Mouse (Mus musculus): Measurements from ENCODE around the gene Olfr934. TPM values are rescaled to one million over a fixed set of nuclear protein-coding genes. Genes with fewer than 3 reads are reported as not detected.

Gene Olfr934
- polyA plus RNA-seq (2012; rRNA removed) = not detected in 2 replicates

GRCm38 (mm10) chr9:38988215-38988614, at the start of gene Olfr934:
Gene Olfr934 (minus strand): TSS chr9:38988315.
- DNase-seq (ENCODE audit: low spot score) = no peak

- no peak for DNase-seq (ENCODE audit: low spot score)
Measured at GRCm38 (mm10) chr9:39023277-39023676, 35.2 kb upstream of the Olfr934 start, which contains the start of gene Olfr146. Gene Olfr146 (minus strand): TSS chr9:39023377.

GRCm38 (mm10) chr9:38999583-38999982, 11.5 kb upstream of the Olfr934 start, which contains the start of gene Olfr935:
Gene Olfr935 (minus strand): TSS chr9:38999683.
- DNase-seq (ENCODE audit: low spot score) = no peak

GRCm38 (mm10) chr9:38972013-38972412, 16.1 kb downstream of the Olfr934 start, which contains the start of gene Olfr933:
Gene Olfr933 (plus strand): TSS chr9:38972313.
- no peak for DNase-seq (ENCODE audit: low spot score)

GRCm38 (mm10) chr9:38954124-38954416, 34.0 kb downstream of the Olfr934 start:
- DNase-seq (ENCODE audit: low spot score) = no peak

- DNase-seq (ENCODE audit: low spot score) = no peak
Measured at GRCm38 (mm10) chr9:38953401-38954123, 34.6 kb downstream of the Olfr934 start.

Other genes with a start within 250 kb of the Olfr934 start
- gene Olfr920, start 236.0 kb downstream of the Olfr934 start, polyA plus RNA-seq (2012; rRNA removed) = 0.87 and 0.90 TPM in 2 replicates
- 0.08 and 0.12 TPM in 2 replicates for gene Olfr921, start 215.2 kb downstream of the Olfr934 start, polyA plus RNA-seq (2012; rRNA removed)
- gene Olfr922, start 173.7 kb downstream of the Olfr934 start, polyA plus RNA-seq (2012; rRNA removed) = 0.06 TPM in 1 of 2 replicates, not detected in the other
- gene Olfr923, start 161.8 kb downstream of the Olfr934 start, polyA plus RNA-seq (2012; rRNA removed) = not detected in 2 replicates
- not detected in 2 replicates for gene Olfr924, start 143.9 kb downstream of the Olfr934 start, polyA plus RNA-seq (2012; rRNA removed)
- gene Olfr26, start 133.3 kb downstream of the Olfr934 start, polyA plus RNA-seq (2012; rRNA removed) = not detected in 2 replicates
- not detected in 2 replicates for gene Olfr926, start 111.2 kb downstream of the Olfr934 start, polyA plus RNA-seq (2012; rRNA removed)
- gene Olfr930, start 58.5 kb downstream of the Olfr934 start, polyA plus RNA-seq (2012; rRNA removed) = not detected in 2 replicates
- gene Olfr933, start 16.0 kb downstream of the Olfr934 start, polyA plus RNA-seq (2012; rRNA removed) = not detected in 2 replicates
- not detected in 2 replicates for gene Olfr935, start 11.4 kb upstream of the Olfr934 start, polyA plus RNA-seq (2012; rRNA removed)
- not detected in 2 replicates for gene Olfr146, start 35.1 kb upstream of the Olfr934 start, polyA plus RNA-seq (2012; rRNA removed)
- not detected in 2 replicates for gene Olfr937, start 76.6 kb upstream of the Olfr934 start, polyA plus RNA-seq (2012; rRNA removed)
- not detected in 2 replicates for gene Olfr938, start 90.6 kb upstream of the Olfr934 start, polyA plus RNA-seq (2012; rRNA removed)
- gene Olfr27, start 139.8 kb upstream of the Olfr934 start, polyA plus RNA-seq (2012; rRNA removed) = not detected in 2 replicates
- not detected in 2 replicates for gene Olfr943, start 178.0 kb upstream of the Olfr934 start, polyA plus RNA-seq (2012; rRNA removed)
- not detected in 2 replicates for gene Olfr944, start 213.6 kb upstream of the Olfr934 start, polyA plus RNA-seq (2012; rRNA removed)

All from urinary bladder, adult 2 months (tissue).